Mouse (Mus musculus) midbrain, embryonic 13.5 days (tissue): ENCODE results near the gene Plac9a. TPM values are rescaled to one million over a fixed set of nuclear protein-coding genes. Genes with fewer than 3 reads are reported as not detected.
"Not testable (repeated sequence)": the region's sequence is repeated elsewhere in the genome, so short reads cannot be mapped to it uniquely, and the experiment has no call there.

Experiments
- ATAC-seq: fragments of 200-750 bp; cut with Nextera tagmentation; 2 replicates; pipeline ENCODE4 v1.8.0; 2017; ENCODE audit warnings: mild to moderate bottlenecking, moderate TSS enrichment, moderate library complexity
- H3K27ac ChIP-seq: fragments of 300-500 bp; sonication (generic); 2 replicates; pipeline ENCODE4 v1.5.1; 2015; ENCODE audit warnings: inconsistent platforms, mild to moderate bottlenecking, moderate library complexity
- H3K27me3 ChIP-seq: fragments of 300-500 bp; sonication (generic); 2 replicates; pipeline ENCODE4 v1.6.1; 2015; ENCODE audit warnings: mild to moderate bottlenecking, inconsistent platforms
- H3K36me3 ChIP-seq: fragments of 300-500 bp; sonication (generic); 2 replicates; pipeline ENCODE4 v1.6.1; 2015; ENCODE audit warnings: mild to moderate bottlenecking, inconsistent platforms
- H3K4me1 ChIP-seq: fragments of 300-500 bp; sonication (generic); replicated peaks from 2 replicates; pipeline ENCODE4 v1.6.1; 2015; ENCODE audit warnings: inconsistent platforms
- H3K4me2 ChIP-seq: fragments of 300-500 bp; sonication (generic); replicated peaks from 2 replicates; pipeline ENCODE4 v1.6.1; 2015; ENCODE audit warnings: moderate library complexity, mild to moderate bottlenecking, inconsistent platforms
- H3K4me3 ChIP-seq: fragments of 300-500 bp; sonication (generic); replicated peaks from 2 replicates; pipeline ENCODE4 v1.5.1; 2015; ENCODE audit warnings: mild to moderate bottlenecking, inconsistent platforms
- H3K9ac ChIP-seq: fragments of 300-500 bp; sonication (generic); replicated peaks from 2 replicates; pipeline ENCODE4 v1.6.1; 2015; ENCODE audit warnings: mild to moderate bottlenecking, inconsistent platforms
- H3K9me3 ChIP-seq: fragments of 300-500 bp; sonication (generic); 2 replicates; pipeline ENCODE4 v1.6.1; 2016; ENCODE audit warnings: mild to moderate bottlenecking, inconsistent platforms
- WGBS: fragments of 180-500 bp; shearing (Covaris S2); methylation state at CpG from one replicate; pipeline ENCODE4 v1.1.7; 2015; 5-methylcytosine and 5-hydroxymethylcytosine counted together
- polyA plus RNA-seq: library from polyadenylated mRNA; unstranded; fragments of >200 nt; fragmentation: Nextera tagmentation; extraction: Ambion mirVana; gene quantifications from 2 replicates; pipeline ENCODE4 v1.2.1, GENCODE M21; 2015

Gene Plac9a
- polyA plus RNA-seq, 1 experiment from 2014 or later: not detected

DNA sequence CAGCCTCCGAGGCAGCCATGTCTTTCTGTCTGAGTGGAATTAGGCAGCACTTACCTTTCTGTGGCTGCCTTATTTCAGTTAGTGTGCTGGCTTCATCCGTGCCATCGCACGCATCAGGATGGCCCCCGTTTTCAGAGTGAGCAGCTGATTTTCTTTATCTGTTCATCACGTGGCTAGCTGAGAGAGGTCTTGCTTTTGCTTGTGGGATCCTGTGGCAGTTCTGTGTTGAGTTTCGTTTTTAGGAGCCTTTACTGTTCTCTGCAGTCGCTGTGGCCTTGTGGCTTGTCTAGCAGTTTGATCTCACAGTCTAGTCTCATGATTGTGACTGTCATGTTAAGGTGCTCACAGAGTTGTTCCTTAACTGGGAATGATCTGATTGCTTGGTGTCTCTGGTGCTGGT lies 45.0 kb downstream of the Plac9a start:
- no peak overlapping the region for H3K4me3 ChIP-seq
- H3K27ac ChIP-seq: no peak overlapping the region
- H3K27me3 ChIP-seq: no peaks in the 10 kb centered on the region
- no peaks in the 10 kb centered on the region for H3K4me1 ChIP-seq
- H3K4me2 ChIP-seq: no peak overlapping the region
- ATAC-seq: no peak
- 88% methylated on average over 8 of the region's 8 CpGs for WGBS
- H3K36me3 ChIP-seq: no peaks in the 10 kb centered on the region
- no peaks in the 10 kb centered on the region for H3K9me3 ChIP-seq
- no peak overlapping the region for H3K9ac ChIP-seq

DNA sequence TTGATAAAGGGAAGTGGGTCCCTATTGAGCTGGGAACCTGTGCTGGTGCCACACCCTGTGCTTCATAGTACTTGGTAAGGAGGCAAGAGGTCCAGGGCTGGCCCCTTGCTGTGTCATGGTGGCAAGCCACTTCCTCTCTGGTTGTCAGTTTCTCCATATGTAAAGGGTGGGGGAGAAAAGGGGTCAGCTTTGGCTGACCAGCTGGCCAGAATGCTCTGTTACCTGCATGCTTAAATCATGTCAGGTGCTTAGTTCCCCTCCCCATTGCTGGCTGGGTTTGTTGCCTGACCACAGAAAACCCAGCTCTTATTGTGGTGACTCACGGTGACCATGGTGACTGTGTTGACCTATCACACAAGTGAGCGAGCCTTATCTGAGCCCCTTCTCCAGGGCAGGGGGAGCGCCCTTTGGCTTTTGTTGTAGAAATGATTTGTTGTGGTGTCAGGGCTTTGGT lies 45.7 kb downstream of the Plac9a start:
- H3K9ac ChIP-seq: no peak overlapping the region

GRCm38 (mm10) chr14:25855241-25855885 lies 47.5 kb downstream of the Plac9a start:
- Histone ChIP-seq H3K9ac (no peak overlapping the region), H3K4me3 (no peak overlapping the region), H3K27ac (no peak overlapping the region), H3K9me3 (no peaks in the 10 kb centered on the region), H3K27me3 (no peaks in the 10 kb centered on the region), H3K36me3 (no peaks in the 10 kb centered on the region), H3K4me1 (no peaks in the 10 kb centered on the region), H3K4me2 (no peak overlapping the region)
- WGBS: 66% methylated on average over 8 of the region's 8 CpGs
- no peak for ATAC-seq

More for the DNA sequence above, 45.7 kb downstream of the Plac9a start:
- Histone ChIP-seq H3K4me3 (no peak overlapping the region), H3K9me3 (no peaks in the 10 kb centered on the region), H3K36me3 (no peaks in the 10 kb centered on the region), H3K4me1 (no peaks in the 10 kb centered on the region), H3K4me2 (no peak overlapping the region), H3K27me3 (no peaks in the 10 kb centered on the region), H3K27ac (no peak overlapping the region)
- no peak for ATAC-seq
- WGBS: 72% methylated on average over 3 of the region's 3 CpGs

DNA sequence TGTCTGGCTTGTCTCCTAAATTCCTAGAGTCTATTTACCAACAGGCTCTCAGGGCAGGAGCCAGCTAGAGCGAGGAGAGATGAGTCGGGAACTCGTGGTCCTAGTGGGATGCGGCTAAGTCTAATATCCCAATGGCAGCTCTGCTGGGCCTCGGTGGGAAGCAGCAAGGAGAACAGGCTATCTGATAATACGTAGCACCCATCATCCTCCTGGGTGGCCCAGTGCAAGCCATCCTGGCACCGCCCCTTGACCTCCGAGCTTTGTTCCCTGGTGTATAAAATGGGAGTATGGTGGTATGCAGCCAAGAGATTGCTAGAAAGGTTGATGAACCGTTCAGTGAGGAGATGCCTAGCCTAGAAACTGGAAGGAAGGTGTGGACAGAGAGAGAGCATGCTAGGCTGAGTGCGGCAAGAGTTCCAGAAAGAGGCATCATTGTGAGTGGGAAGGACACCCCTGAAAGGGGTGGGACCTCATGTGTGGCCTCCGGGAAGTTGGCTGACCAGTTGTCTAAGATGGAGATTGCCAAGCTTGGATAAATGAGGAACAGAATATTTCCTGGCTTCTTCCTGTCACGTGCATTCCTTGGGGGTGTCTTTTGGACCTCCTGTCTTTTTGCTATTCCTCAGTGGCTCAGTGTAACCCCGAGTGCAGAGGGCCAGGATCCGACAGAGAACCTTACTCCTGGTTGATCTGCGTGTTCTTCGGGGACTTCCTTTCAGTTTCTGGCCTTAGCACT lies 49.0 kb downstream of the Plac9a start:
- H3K27me3 ChIP-seq: no peaks in the 10 kb centered on the region
- no peak overlapping the region for H3K4me2 ChIP-seq
- no peak overlapping the region for H3K9ac ChIP-seq
- WGBS: 93% methylated on average over 16 of the region's 16 CpGs
- ATAC-seq: no peak
- H3K27ac ChIP-seq: no peak overlapping the region
- no peaks in the 10 kb centered on the region for H3K9me3 ChIP-seq
- no peak overlapping the region for H3K4me3 ChIP-seq
- no peaks in the 10 kb centered on the region for H3K4me1 ChIP-seq
- no peaks in the 10 kb centered on the region for H3K36me3 ChIP-seq

- Histone ChIP-seq H3K9ac (no peak overlapping the region), H3K36me3 (no peaks in the 10 kb centered on the region), H3K27ac (no peak overlapping the region), H3K27me3 (no peaks in the 10 kb centered on the region), H3K4me1 (no peaks in the 10 kb centered on the region), H3K4me3 (no peak overlapping the region), H3K9me3 (no peaks in the 10 kb centered on the region), H3K4me2 (no peak overlapping the region)
- WGBS: 82% methylated on average over 6 of the region's 6 CpGs
- no peak for ATAC-seq
Measured at GRCm38 (mm10) chr14:25853295-25853694, 49.6 kb downstream of the Plac9a start.

DNA sequence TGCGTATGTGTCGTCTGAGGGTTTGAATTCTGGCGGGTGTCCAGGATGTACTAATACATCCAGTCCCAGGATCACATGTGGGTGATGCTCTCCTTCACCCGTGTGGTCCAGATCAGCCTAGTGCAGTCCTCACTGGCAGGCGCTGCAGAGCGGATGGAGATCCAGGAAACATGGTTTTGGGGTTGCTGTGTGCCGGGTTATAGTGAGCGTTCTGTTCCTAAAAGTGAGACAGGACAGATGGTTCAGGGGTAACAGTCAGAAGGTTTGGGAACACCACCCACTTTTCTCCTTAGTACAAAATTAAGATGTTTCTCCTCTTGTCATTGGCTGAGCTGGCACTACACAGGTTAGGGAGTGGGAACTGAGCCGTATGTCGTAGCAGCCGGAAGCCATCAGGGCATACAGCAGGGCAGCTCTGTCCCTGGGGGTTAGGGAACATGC lies 50.8 kb downstream of the Plac9a start:
- ATAC-seq: no peak
- no peak overlapping the region for H3K9ac ChIP-seq
- H3K4me2 ChIP-seq: no peak overlapping the region
- H3K4me3 ChIP-seq: no peak overlapping the region
- no peaks in the 10 kb centered on the region for H3K4me1 ChIP-seq
- 90% methylated on average over 11 of the region's 11 CpGs for WGBS
- no peaks in the 10 kb centered on the region for H3K9me3 ChIP-seq
- H3K27me3 ChIP-seq: no peaks in the 10 kb centered on the region
- H3K36me3 ChIP-seq: no peaks in the 10 kb centered on the region
- no peak overlapping the region for H3K27ac ChIP-seq

- H3K36me3 ChIP-seq: no peaks in the 10 kb centered on the region
- no peak overlapping the region for H3K4me3 ChIP-seq
- H3K4me2 ChIP-seq: no peak overlapping the region
- H3K9me3 ChIP-seq: no peaks in the 10 kb centered on the region
- H3K27ac ChIP-seq: no peak overlapping the region
- ATAC-seq: no peak
- no peak overlapping the region for H3K9ac ChIP-seq
- H3K4me1 ChIP-seq: no peaks in the 10 kb centered on the region
- H3K27me3 ChIP-seq: 0 out of 2 replicates have a peak, but pooled peaks cover 4% of the 10 kb centered on the region
- WGBS: 91% methylated on average over 6 of the region's 6 CpGs
Measured at GRCm38 (mm10) chr14:25851189-25851588, 51.7 kb downstream of the Plac9a start.

DNA sequence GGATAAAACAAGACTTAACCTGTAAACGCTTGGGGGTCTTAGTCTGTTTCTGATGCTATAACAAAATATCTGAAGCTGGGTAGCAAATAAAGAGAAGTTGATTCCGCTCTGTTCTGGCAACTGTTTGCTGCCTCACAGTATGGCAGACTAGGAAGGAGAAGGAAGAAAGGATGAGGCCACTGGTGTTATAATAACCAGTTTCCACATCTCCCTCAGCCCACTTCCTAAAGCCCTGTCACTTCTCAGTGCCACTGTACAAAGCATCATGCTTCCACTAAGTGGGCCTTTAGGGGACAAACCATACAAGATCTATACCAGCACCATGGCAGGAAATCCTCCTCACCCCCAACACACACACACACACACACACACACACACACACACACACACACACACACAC lies 52.5 kb downstream of the Plac9a start:
- H3K9ac ChIP-seq: no peak overlapping the region

DNA sequence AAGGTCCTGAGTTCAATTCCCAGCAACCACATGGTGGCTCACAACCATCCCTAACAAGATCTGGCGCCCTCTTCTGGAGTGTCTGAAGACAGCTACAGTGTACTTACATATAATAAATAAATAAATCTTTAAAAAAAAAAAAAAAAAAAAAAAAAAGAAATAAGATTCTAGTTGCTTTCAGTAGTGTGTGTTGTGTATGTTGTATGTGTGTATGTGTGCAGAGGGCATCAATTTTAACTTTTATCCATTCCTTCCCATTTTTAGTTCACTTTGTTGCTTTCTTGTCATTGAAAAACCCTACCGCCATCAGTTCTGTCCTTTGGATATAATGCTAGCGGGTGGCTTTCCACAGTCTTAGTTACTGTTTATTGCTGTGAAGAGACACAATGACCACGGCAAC lies 54.2 kb downstream of the Plac9a start:
- H3K36me3 ChIP-seq, ATAC-seq, H3K4me2 ChIP-seq, H3K27ac ChIP-seq, H3K4me3 ChIP-seq, H3K4me1 ChIP-seq, H3K9me3 ChIP-seq, H3K9ac ChIP-seq: not testable (repeated sequence)
- 94% methylated on average over 3 of the region's 4 CpGs for WGBS
- H3K27me3 ChIP-seq: peaks cover 22% of the 10 kb centered on the region

More for the DNA sequence above, 52.5 kb downstream of the Plac9a start:
- Histone ChIP-seq H3K27ac (no peak overlapping the region), H3K9me3 (no peaks in the 10 kb centered on the region), H3K4me3 (no peak overlapping the region), H3K27me3 (peaks cover 9% of the 10 kb centered on the region; the same call in 1 of the 2 replicates), H3K36me3 (no peaks in the 10 kb centered on the region), H3K4me2 (no peak overlapping the region), H3K4me1 (no peaks in the 10 kb centered on the region)
- ATAC-seq: no peak
- 98% methylated on average over 2 of the region's 2 CpGs for WGBS

DNA sequence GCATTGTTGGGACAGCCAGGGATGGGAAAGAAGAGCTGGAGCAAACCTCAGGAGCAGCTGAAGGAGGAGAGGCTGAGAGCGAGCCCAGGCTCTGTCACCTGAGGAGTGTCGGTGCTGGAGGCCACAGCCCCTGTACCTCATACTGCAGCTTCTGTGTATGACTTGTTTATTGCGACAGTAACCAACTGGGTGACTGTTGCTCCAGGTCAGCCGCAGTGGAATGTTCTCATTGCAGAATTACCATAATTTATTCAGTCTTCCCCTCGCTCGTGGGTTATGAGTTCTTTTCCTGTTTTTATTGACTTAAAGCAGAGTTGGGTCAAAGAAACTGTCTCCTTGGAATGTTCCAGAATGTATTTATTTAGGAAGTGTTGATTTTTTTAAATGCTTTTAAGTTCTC lies 54.7 kb downstream of the Plac9a start:
- Histone ChIP-seq H3K9me3 (no peaks in the 10 kb centered on the region), H3K4me1 (no peaks in the 10 kb centered on the region), H3K27me3 (peaks cover 26% of the 10 kb centered on the region), H3K4me2 (no peak overlapping the region), H3K36me3 (no peaks in the 10 kb centered on the region), H3K9ac (no peak overlapping the region), H3K4me3 (no peak overlapping the region), H3K27ac (no peak overlapping the region)
- 85% methylated on average over 6 of the region's 6 CpGs for WGBS
- ATAC-seq: no peak

- Histone ChIP-seq H3K4me2 (no peak overlapping the region), H3K9me3 (no peaks in the 10 kb centered on the region), H3K36me3 (no peaks in the 10 kb centered on the region), H3K4me3 (no peak overlapping the region), H3K9ac (no peak overlapping the region), H3K4me1 (peaks cover 3% of the 10 kb centered on the region), H3K27ac (no peak overlapping the region), H3K27me3 (peaks cover 32% of the 10 kb centered on the region)
- ATAC-seq: no peak
- 55% methylated on average over 9 of the region's 9 CpGs for whole genome bisulfite sequencing
Measured at GRCm38 (mm10) chr14:25847660-25848059, 55.2 kb downstream of the Plac9a start.

GRCm38 (mm10) chr14:25846516-25846915 lies 56.4 kb downstream of the Plac9a start:
- H3K9me3 ChIP-seq: no peaks in the 10 kb centered on the region
- H3K27me3 ChIP-seq: peaks cover 44% of the 10 kb centered on the region
- no peak overlapping the region for H3K9ac ChIP-seq
- H3K36me3 ChIP-seq: no peaks in the 10 kb centered on the region
- H3K4me3 ChIP-seq: no peak overlapping the region
- WGBS: 89% methylated on average over 8 of the region's 8 CpGs
- H3K27ac ChIP-seq: no peak overlapping the region
- no peak for ATAC-seq
- no peak overlapping the region for H3K4me2 ChIP-seq
- peaks cover 15% of the 10 kb centered on the region for H3K4me1 ChIP-seq
